Mouse (Mus musculus) frontal cortex, postnatal 25 days (tissue): ENCODE results near the gene Olfr857.
"Not testable (repeated sequence)": the region's sequence is repeated elsewhere in the genome, so short reads cannot be mapped to it uniquely, and the experiment has no call there.

Experiments
- DNase-seq, 2 experiments: peaks; one replicate each; pipeline ENCODE4 v3.0.0; 2022; ENCODE audit warnings: low spot score in 2 of 2

The Olfr857 gene

GRCm38 (mm10) chr9:19709133-19709532, at the start of gene Olfr857:
Gene Olfr857 (plus strand): TSS chr9:19709433.
- no peak for DNase-seq

GRCm38 (mm10) chr9:19690281-19690680, 19.0 kb upstream of the Olfr857 start:
- DNase-seq: no peak

- no peak for DNase-seq
Observed at GRCm38 (mm10) chr9:19691426-19691825, 17.8 kb upstream of the Olfr857 start.

GRCm38 (mm10) chr9:19692430-19692829, 16.8 kb upstream of the Olfr857 start:
- DNase-seq: no peak

GRCm38 (mm10) chr9:19694285-19694684, 14.9 kb upstream of the Olfr857 start:
- DNase-seq: not testable (repeated sequence)

- DNase-seq: not testable (repeated sequence)
Observed at GRCm38 (mm10) chr9:19694898-19695379, 14.3 kb upstream of the Olfr857 start.

GRCm38 (mm10) chr9:19704546-19704945, 4.7 kb upstream of the Olfr857 start:
- DNase-seq: not testable (repeated sequence)
